Mouse (Mus musculus): ENCODE measurements around the gene Srp68. TPM values are rescaled to one million over a fixed set of nuclear protein-coding genes. Genes with fewer than 3 reads are reported as not detected.

The Srp68 gene
- polyA plus RNA-seq, 1 experiment from 2014 or later = 110 TPM

DNA sequence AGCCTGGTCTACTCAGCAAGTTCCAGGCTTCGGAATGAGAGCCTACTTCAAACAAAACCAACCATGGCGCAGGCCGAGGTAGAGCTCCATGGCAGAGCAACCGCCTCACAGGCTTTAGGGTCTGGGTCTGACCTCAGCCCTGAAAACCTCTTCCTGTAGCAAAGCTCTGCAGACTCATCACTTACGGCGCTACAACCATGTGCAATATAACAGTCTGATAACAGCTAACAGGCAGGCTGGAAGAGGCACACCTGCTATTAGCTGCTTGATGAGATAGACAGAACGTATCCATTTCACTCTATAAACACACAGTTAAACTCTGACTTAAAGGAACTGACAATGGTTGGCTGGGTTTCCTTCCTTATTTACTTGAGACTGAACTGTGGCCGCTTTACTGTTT lies 14.6 kb downstream of the Srp68 start:
- Histone ChIP-seq H3K4me3 (no peak overlapping the region), H3K9me3 (no peaks in the 10 kb centered on the region), H3K27ac (no peak overlapping the region), H3K4me1 (no peaks in the 10 kb centered on the region), H3K36me3 (peaks cover 99% of the 10 kb centered on the region), H3K27me3 (no peaks in the 10 kb centered on the region), H3K9ac (no peak overlapping the region), H3K4me2 (replicated peaks) (no peak overlapping the region)
- no peak for ATAC-seq (ENCODE audit: low FRiP score, low read depth)
- WGBS = 91% methylated on average over 8 of the region's 8 CpGs

DNA sequence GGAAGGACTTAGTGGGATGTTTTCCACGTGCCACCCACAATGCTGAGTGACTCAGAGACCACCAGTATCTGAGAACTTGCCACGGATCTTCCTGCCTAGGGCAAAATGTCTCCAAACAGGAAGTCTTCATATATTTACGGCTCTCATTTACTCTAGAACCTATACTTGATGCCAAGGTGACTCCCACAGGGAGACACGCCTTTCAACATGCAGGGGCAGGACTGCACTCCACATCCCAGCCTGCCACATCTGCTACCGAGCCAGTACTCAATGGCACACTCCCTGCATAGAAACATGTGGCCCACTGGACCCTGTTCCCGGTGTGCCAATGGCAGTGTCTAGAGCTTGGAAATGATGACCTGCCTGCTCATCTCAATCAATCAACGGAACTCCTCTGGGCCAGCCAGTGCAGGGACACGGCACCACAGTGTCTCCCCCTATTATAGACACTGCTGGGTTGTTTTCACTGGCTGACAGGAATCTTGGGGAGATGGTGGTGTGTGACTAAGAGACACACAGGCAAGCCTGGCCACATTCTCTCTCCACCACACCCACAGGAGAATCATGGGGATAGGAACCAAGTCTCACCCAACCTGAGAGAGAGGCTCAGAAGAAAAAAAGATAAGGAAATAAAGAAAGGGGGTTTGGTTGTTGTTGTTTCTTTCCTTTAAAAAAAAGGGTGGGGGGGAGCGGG lies 17.9 kb downstream of the Srp68 start:
- Histone ChIP-seq H3K36me3 (peaks cover 99% of the 10 kb centered on the region), H3K9ac (no peak overlapping the region), H3K4me2 (replicated peaks) (no peak overlapping the region), H3K4me1 (no peaks in the 10 kb centered on the region), H3K4me3 (no peak overlapping the region), H3K27ac (no peak overlapping the region), H3K9me3 (no peaks in the 10 kb centered on the region), H3K27me3 (no peaks in the 10 kb centered on the region)
- WGBS = 80% methylated on average over 9 of the region's 9 CpGs
- ATAC-seq (ENCODE audit: low FRiP score, low read depth) = no peak

DNA sequence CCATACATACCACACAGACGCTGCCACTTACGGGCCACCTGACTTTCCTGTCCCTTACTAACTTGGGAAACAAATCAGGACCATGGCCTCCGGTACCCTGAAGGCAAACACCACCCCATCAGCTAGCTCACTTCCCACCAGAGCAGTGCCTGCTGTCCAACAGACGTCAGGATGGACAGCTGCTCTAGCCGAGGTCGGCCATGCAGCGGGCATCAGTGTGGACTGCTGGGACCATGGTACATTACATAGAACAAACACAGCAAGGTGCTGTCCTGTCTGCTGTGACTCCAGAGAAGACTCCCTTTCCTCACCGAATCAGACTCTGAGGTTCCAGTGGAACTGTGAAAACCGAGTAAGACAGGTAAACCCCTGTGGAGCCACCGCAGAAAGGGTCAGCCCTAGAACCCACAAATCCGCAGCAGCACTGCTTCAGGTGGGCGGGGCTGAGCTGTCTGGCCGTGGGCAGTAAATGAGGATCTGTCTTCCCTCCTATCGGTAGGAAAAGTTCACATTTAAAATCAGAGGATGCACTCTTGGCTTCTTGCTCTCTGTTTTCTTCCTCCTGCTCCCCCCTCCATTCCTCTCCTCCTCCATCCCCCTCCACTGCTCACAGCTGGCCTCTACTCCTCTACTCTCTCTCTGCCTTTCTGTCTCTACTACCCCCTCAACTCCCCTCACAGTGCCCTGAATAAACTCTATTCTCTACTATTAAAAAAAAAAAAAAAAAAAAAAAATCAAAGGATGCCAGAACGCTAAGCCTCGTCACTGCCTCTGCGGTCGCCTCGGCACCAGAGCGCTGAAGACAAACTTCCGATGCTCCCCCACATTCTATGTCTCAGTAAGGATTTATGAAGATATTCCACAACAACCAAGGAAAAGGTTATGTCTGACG lies 18.7 kb downstream of the Srp68 start:
- Histone ChIP-seq H3K27ac (peak overlapping the region; percentile 33; the same call in 1 of the 2 replicates), H3K36me3 (peaks cover 99% of the 10 kb centered on the region), H3K4me1 (no peaks in the 10 kb centered on the region), H3K9me3 (no peaks in the 10 kb centered on the region), H3K4me2 (replicated peaks) (no peak overlapping the region), H3K4me3 (no peak overlapping the region), H3K27me3 (no peaks in the 10 kb centered on the region), H3K9ac (no peak overlapping the region)
- 81% methylated on average over 22 of the region's 22 CpGs for WGBS
- no peak for ATAC-seq (ENCODE audit: low FRiP score, low read depth)

DNA sequence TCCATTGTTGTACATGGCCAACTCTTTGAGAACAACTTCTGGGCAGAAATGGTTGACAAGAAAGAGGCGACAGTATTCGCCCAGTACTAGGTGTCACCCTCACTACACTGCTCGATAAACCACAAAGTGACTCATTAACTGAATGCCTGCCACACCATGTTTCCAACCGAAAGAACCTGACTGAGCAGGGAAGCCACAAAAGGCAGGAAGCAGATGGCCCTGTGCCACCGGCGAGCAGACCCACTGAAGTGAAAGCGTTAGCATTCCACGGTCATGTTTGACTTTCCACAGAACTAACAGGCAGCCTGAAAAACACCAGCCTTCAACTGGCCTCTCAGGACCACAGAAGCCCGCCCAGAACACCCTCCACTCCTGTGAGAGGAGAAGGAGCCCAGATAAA lies 19.4 kb downstream of the Srp68 start:
- Histone ChIP-seq H3K36me3 (peaks cover 99% of the 10 kb centered on the region), H3K27me3 (no peaks in the 10 kb centered on the region)
- no peak for ATAC-seq (ENCODE audit: low FRiP score, low read depth)

DNA sequence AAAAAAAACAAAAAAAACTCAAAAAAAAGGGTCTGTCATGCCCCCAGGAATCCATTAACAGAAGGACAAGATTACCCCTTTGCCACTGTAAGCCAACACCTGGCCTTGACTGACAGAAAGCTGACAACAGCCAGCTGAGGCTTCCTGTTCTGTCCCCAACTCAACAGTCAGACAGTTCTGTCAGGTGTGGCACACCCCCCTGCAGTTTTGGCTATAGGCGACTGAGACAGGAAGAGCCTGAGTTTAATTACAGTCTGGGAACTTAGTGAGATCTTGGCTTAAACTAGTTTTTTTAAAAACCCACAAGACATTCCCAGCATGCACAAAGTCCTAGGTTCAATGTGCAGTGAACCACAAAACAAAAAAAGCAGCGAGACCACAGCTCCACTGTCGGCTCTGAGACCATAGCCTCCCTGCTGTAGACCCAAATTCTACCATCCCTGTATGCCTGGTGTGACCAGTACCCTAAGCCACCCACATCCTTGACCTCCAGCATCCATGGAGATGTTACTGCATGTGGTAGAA lies 20.9 kb downstream of the Srp68 start:
- Histone ChIP-seq H3K27me3 (no peaks in the 10 kb centered on the region), H3K9me3 (no peaks in the 10 kb centered on the region), H3K4me1 (no peaks in the 10 kb centered on the region), H3K36me3 (peaks cover 99% of the 10 kb centered on the region), H3K27ac (no peak overlapping the region), H3K4me2 (replicated peaks) (no peak overlapping the region), H3K9ac (no peak overlapping the region), H3K4me3 (no peak overlapping the region)
- 80% methylated on average over 3 of the region's 3 CpGs for WGBS
- ATAC-seq (ENCODE audit: low FRiP score, low read depth) = no peak

More for the DNA sequence above, 19.4 kb downstream of the Srp68 start:
- 81% methylated on average over 9 of the region's 9 CpGs for WGBS
- Histone ChIP-seq H3K4me3 (no peak overlapping the region), H3K27ac (no peak overlapping the region), H3K4me1 (no peaks in the 10 kb centered on the region), H3K4me2 (replicated peaks) (no peak overlapping the region), H3K9me3 (no peaks in the 10 kb centered on the region), H3K9ac (no peak overlapping the region)

DNA sequence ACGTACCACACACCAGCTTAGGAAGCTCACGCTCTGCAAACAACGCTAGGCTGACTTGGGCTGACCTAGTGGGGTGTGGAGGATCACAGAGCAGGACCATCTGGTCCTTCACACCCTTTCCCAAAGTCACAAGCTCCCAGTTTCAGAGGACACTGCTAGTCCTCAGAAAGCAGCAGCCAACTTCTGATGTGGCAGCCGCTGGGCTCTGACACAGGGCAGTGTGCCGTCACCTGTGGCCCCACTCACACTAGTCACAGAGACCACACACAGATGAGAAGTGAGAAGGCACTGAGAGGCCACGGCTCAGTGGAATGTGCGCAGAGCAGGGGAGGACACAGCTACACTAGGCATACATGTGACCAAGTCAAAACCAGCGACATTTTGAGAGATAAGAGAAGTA lies 23.1 kb downstream of the Srp68 start:
- Histone ChIP-seq H3K4me3 (no peak overlapping the region), H3K9me3 (no peaks in the 10 kb centered on the region), H3K9ac (no peak overlapping the region), H3K36me3 (peaks cover 99% of the 10 kb centered on the region), H3K27me3 (no peaks in the 10 kb centered on the region), H3K27ac (no peak overlapping the region), H3K4me1 (no peaks in the 10 kb centered on the region), H3K4me2 (replicated peaks) (no peak overlapping the region)
- ATAC-seq (ENCODE audit: low FRiP score, low read depth) = no peak
- 84% methylated on average over 8 of the region's 8 CpGs for WGBS

DNA sequence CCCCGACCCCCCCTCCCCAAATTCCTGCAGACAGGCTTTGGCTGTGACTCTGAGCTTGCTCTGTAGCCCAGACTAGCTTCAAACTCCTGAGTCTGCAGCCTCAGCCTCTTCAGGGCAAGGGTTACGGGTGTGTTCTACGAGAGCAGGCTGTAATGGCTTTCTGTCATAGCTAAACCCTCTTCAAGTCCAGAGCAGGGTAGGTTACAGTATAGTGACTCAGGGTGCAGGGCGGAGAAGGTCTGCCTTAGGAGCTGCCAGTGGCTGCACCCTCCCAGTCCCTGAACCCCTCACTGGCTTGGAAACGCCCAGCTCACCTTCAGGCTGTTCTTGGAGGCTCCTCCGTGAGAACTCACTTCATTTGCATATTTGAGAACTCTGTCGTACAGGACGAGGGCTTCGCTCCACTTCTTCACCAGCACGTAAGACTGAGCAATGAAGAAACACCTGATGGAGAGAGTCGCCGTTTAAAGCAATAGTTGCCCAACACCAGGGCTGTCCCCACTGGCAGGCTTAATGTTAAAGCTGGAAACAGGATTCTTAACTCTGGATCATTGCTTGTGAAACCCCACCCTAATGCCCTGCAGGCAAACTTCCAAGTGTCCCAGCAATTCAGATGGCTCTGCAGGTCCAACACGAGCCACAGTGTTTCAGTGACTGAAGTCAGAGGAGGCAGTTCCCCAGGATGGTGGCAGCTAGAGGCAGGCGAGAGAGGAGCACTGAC lies 26.4 kb downstream of the Srp68 start:
- Histone ChIP-seq H3K27ac (no peak overlapping the region), H3K9ac (no peak overlapping the region), H3K4me2 (replicated peaks) (no peak overlapping the region), H3K9me3 (no peaks in the 10 kb centered on the region), H3K27me3 (no peaks in the 10 kb centered on the region), H3K4me1 (no peaks in the 10 kb centered on the region), H3K4me3 (no peak overlapping the region), H3K36me3 (peaks cover 99% of the 10 kb centered on the region)
- 76% methylated on average over 14 of the region's 14 CpGs for WGBS
- no peak for ATAC-seq (ENCODE audit: low FRiP score, low read depth)

DNA sequence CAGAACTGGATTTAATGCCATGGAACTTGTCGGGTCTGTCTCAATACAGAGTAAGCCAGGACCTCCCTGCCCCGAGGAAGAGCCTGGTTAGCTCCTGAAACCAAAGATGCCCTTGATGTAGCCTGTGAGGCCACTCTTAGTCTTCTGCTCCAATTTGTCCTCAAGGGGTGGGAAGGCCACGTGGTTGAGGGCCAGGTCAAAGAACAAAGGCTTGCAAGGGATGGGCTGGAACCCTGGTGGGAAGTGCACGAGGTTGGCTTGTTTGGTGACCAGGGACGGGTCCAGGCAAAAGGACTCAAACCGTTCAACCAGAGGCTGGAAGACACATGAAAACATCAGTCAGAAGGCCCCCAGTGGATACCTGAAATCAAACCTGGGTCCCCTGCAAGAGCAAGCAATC lies 28.4 kb downstream of the Srp68 start:
- ATAC-seq (ENCODE audit: low FRiP score, low read depth) = no peak

DNA sequence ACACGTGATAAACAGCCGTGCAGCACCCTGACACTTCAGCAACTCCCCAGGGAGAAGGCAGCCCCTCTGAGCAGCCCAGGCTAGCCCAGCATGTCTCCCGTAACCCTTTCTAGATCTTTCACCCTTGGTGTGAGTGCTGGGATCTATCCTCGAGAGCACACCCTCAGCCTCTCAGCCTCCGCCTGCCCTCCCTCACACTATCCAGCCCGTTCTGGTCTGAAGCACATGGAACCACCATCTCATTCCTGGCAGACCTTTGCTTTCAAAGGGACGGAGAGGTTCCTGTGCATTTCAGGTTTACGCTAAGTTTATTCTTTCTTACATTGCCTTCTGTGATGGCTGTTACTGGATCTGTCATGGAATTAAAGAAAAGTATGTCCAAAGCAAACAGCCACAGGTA lies 29.4 kb downstream of the Srp68 start:
- Histone ChIP-seq H3K27ac (no peak overlapping the region), H3K9me3 (no peaks in the 10 kb centered on the region), H3K36me3 (peaks cover 69% of the 10 kb centered on the region), H3K9ac (no peak overlapping the region), H3K4me3 (no peak overlapping the region), H3K4me1 (peaks cover 16% of the 10 kb centered on the region), H3K4me2 (replicated peaks) (no peak overlapping the region), H3K27me3 (no peaks in the 10 kb centered on the region)
- 71% methylated on average over 8 of the region's 8 CpGs for WGBS
- ATAC-seq (ENCODE audit: low FRiP score, low read depth) = no peak

More for the DNA sequence above, 28.4 kb downstream of the Srp68 start:
- H3K9ac ChIP-seq = no peak overlapping the region
- H3K36me3 ChIP-seq = peaks cover 79% of the 10 kb centered on the region
- peaks cover 13% of the 10 kb centered on the region for H3K4me1 ChIP-seq
- WGBS = 70% methylated on average over 6 of the region's 6 CpGs
- no peaks in the 10 kb centered on the region for H3K9me3 ChIP-seq
- no peak overlapping the region for H3K4me3 ChIP-seq
- no peak overlapping the region for H3K27ac ChIP-seq
- no peaks in the 10 kb centered on the region for H3K27me3 ChIP-seq
- no peak overlapping the region for H3K4me2 ChIP-seq (replicated peaks)

DNA sequence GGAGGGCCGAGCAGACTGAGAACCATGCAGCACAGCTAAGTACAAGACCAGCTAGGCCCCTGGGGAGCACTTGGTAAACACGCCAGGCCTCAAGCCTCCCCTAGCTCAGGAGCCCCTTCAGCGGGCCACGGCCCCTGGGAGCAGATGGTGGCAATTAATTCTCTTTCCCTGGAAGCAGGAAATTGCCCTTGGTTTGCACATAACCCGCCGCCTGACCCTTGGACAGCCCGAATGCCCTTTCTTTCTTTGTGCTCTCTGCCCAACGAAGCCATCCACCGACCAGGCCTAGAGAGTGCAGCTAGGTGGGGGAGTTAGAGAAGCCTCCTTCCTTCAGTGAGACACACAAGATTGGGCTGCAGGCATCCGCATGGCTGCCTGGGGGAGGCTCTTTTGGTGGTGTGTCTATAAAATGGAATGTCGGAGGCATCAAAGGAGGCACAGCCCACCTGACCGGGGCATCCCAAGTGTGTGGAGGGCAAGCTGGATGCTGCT lies 32.2 kb downstream of the Srp68 start:
- no peak overlapping the region for H3K4me3 ChIP-seq
- H3K27ac ChIP-seq = peak overlapping the region; percentile 33; the same call in 1 of the 2 replicates
- H3K36me3 ChIP-seq = peaks cover 41% of the 10 kb centered on the region
- H3K4me1 ChIP-seq = peaks cover 26% of the 10 kb centered on the region
- peaks cover 20% of the 10 kb centered on the region for H3K27me3 ChIP-seq
- no peak for ATAC-seq (ENCODE audit: low FRiP score, low read depth)
- WGBS = 9% methylated on average over 12 of the region's 12 CpGs
- H3K9me3 ChIP-seq = no peaks in the 10 kb centered on the region
- H3K4me2 ChIP-seq (replicated peaks) = no peak overlapping the region
- peak overlapping the region; percentile 57 for H3K9ac ChIP-seq

DNA sequence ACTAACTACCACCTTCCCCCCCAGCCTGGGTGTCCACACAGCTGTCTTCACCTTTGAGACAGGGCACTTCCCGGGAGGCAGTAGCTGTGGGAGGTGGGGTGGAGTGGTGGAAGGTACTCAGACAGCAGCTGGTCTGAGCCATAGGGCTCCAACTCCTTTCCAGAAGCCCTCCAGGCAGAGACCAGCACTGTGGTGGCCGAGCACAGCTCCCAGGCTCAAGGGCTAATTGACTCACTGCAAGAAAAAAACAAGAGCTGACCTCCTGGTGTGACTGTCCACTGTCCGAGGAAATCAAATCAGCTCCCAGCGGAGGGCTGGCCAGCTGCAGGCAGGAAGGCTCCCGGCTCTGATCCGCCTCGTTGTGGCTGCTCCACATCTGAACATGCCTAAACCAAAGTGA lies 34.2 kb downstream of the Srp68 start:
- ATAC-seq (ENCODE audit: low FRiP score, low read depth) = no peak
- Histone ChIP-seq H3K9ac (no peak overlapping the region), H3K27me3 (peaks cover 21% of the 10 kb centered on the region), H3K27ac (no peak overlapping the region), H3K9me3 (no peaks in the 10 kb centered on the region), H3K4me2 (replicated peaks) (no peak overlapping the region), H3K36me3 (peaks cover 21% of the 10 kb centered on the region), H3K4me1 (peaks cover 26% of the 10 kb centered on the region), H3K4me3 (no peak overlapping the region)
- WGBS = 11% methylated on average over 7 of the region's 7 CpGs
